Mouse (Mus musculus): ENCODE results near the gene Mrpl38.

GRCm38 (mm10) chr11:116163002-116163401, 24.3 kb upstream of the Mrpl38 start:
- TF ChIP-seq CTCF (IDR thresholded peaks at IDR 0.05; ENCODE audit: borderline replicate concordance, insufficient read depth, low read length) (no peak), POLR2A (IDR thresholded peaks at IDR 0.05; ENCODE audit: low read depth, low read length) (no peak)
